Mouse (Mus musculus) stomach, embryonic 16.5 days (tissue): ENCODE measurements around the gene Mon2. TPM values are rescaled to one million over a fixed set of nuclear protein-coding genes. Genes with fewer than 3 reads are reported as not detected.

Experiments used
- ATAC-seq: fragments of 200-750 bp; cut with Nextera tagmentation; 2 replicates; pipeline ENCODE4 v1.8.0; 2017; ENCODE audit warnings: moderate number of reproducible peaks, moderate TSS enrichment; ENCODE audit not compliant: insufficient read depth, low FRiP score
- H3K27ac ChIP-seq: fragments of 300-500 bp; sonication (generic); 2 replicates; pipeline ENCODE4 v1.5.1; 2014; ENCODE audit warnings: low read length
- H3K27me3 ChIP-seq: fragments of 300-500 bp; sonication (generic); 2 replicates; pipeline ENCODE4 v1.6.1; 2014; ENCODE audit warnings: low read length, control low read depth, mixed read lengths; ENCODE audit not compliant: control insufficient read depth, insufficient read depth
- H3K36me3 ChIP-seq: fragments of 300-500 bp; sonication (generic); 2 replicates; pipeline ENCODE4 v1.6.1; 2014; ENCODE audit warnings: low read length; ENCODE audit not compliant: control insufficient read depth, insufficient read depth
- H3K4me1 ChIP-seq: fragments of 300-500 bp; sonication (generic); 2 replicates; pipeline ENCODE4 v1.6.1; 2014; ENCODE audit warnings: low read length, control low read depth, mixed read lengths; ENCODE audit not compliant: control insufficient read depth, insufficient read depth
- H3K4me2 ChIP-seq: fragments of 300-500 bp; sonication (generic); 2 replicates; pipeline ENCODE4 v1.6.1; 2014; ENCODE audit warnings: low read depth, low read length, mixed read lengths
- H3K4me3 ChIP-seq: fragments of 300-500 bp; sonication (generic); replicated peaks from 2 replicates; pipeline ENCODE4 v1.5.1; 2014; ENCODE audit warnings: mild to moderate bottlenecking, low read length
- H3K9ac ChIP-seq: fragments of 300-500 bp; sonication (generic); 2 replicates; pipeline ENCODE4 v1.6.1; 2014; ENCODE audit warnings: low read length
- H3K9me3 ChIP-seq: fragments of 300-500 bp; sonication (generic); replicated peaks from 2 replicates; pipeline ENCODE4 v1.6.1; 2016; ENCODE audit warnings: low read length, control low read depth; ENCODE audit not compliant: control insufficient read depth
- WGBS: fragments of 180-500 bp; shearing (Covaris S2); extraction: QIAGEN DNeasy Blood & Tissue Kit; methylation state at CpG from one replicate; pipeline ENCODE4 v1.1.7; 2014; 5-methylcytosine and 5-hydroxymethylcytosine counted together
- polyA plus RNA-seq: library from polyadenylated mRNA; unstranded; fragments of >200 nt; fragmentation: Nextera tagmentation; extraction: Ambion mirVana; gene quantifications from 2 replicates; pipeline ENCODE4 v1.2.1, GENCODE M21; 2015

The Mon2 gene
- 15.4 and 17.5 TPM in 2 replicates for polyA plus RNA-seq

GRCm38 (mm10) chr10:123076245-123077023 lies at the start of gene Mon2:
Gene Mon2, minus strand, starts transcription at chr10:123076505.
- ATAC-seq = peak; percentile 100
- under 1% methylated on average over 54 of the region's 58 CpGs for WGBS

GRCm38 (mm10) chr10:123120666-123121392 lies 44.5 kb upstream of the Mon2 start:
- no peaks in the 10 kb centered on the region for H3K9me3 ChIP-seq
- H3K4me1 ChIP-seq = no peaks in the 10 kb centered on the region
- peaks cover 21% of the 10 kb centered on the region for H3K36me3 ChIP-seq
- no peak for ATAC-seq
- no peak overlapping the region for H3K4me3 ChIP-seq
- no peak overlapping the region for H3K9ac ChIP-seq
- no peak overlapping the region for H3K4me2 ChIP-seq
- no peak overlapping the region for H3K27ac ChIP-seq
- WGBS = 90% methylated on average over 14 of the region's 14 CpGs
- no peaks in the 10 kb centered on the region for H3K27me3 ChIP-seq

More at GRCm38 (mm10) chr10:123076245-123077023, at the start of gene Mon2:
- no peaks in the 10 kb centered on the region for H3K36me3 ChIP-seq
- H3K9me3 ChIP-seq = no peaks in the 10 kb centered on the region
- peak within 1 kb of the TSS; percentile 74 for H3K27ac ChIP-seq
- peak within 1 kb of the TSS; percentile 92 for H3K4me3 ChIP-seq
- no peaks in the 10 kb centered on the region for H3K27me3 ChIP-seq
- peak within 1 kb of the TSS; percentile 95 for H3K9ac ChIP-seq
- peak within 1 kb of the TSS; percentile 84 for H3K4me2 ChIP-seq
- H3K4me1 ChIP-seq = peaks cover 5% of the 10 kb centered on the region

GRCm38 (mm10) chr10:123116861-123117260 lies 40.6 kb upstream of the Mon2 start:
- Histone ChIP-seq H3K9ac (no peak overlapping the region), H3K27me3 (no peaks in the 10 kb centered on the region), H3K4me1 (no peaks in the 10 kb centered on the region), H3K4me2 (no peak overlapping the region), H3K9me3 (no peaks in the 10 kb centered on the region), H3K4me3 (no peak overlapping the region), H3K27ac (no peak overlapping the region), H3K36me3 (peaks cover 13% of the 10 kb centered on the region)
- no peak for ATAC-seq
- WGBS = 78% methylated on average over 14 of the region's 14 CpGs

- 93% methylated on average over 8 of the region's 8 CpGs for WGBS
- Histone ChIP-seq H3K27me3 (no peaks in the 10 kb centered on the region), H3K4me1 (no peaks in the 10 kb centered on the region), H3K9me3 (no peaks in the 10 kb centered on the region), H3K36me3 (peaks cover 4% of the 10 kb centered on the region), H3K4me2 (no peak overlapping the region), H3K4me3 (no peak overlapping the region), H3K27ac (no peak overlapping the region), H3K9ac (no peak overlapping the region)
- no peak for ATAC-seq
These were observed 37.2 kb upstream of the Mon2 start for GRCm38 (mm10) chr10:123113466-123113865.

- ATAC-seq = no peak
- Histone ChIP-seq H3K9me3 (no peaks in the 10 kb centered on the region), H3K27ac (no peak overlapping the region), H3K36me3 (peaks cover 4% of the 10 kb centered on the region), H3K4me2 (no peak overlapping the region), H3K4me1 (no peaks in the 10 kb centered on the region; the same call in 1 of the 2 replicates), H3K27me3 (no peaks in the 10 kb centered on the region), H3K9ac (no peak overlapping the region), H3K4me3 (no peak overlapping the region)
- 79% methylated on average over 9 of the region's 9 CpGs for WGBS
These were observed 36.5 kb upstream of the Mon2 start for GRCm38 (mm10) chr10:123112787-123113168.

- no peaks in the 10 kb centered on the region; the same call in 1 of the 2 replicates for H3K4me1 ChIP-seq
- no peak for ATAC-seq
- no peak overlapping the region for H3K4me2 ChIP-seq
- peaks cover 2% of the 10 kb centered on the region for H3K36me3 ChIP-seq
- no peak overlapping the region for H3K9ac ChIP-seq
- 79% methylated on average over 11 of the region's 11 CpGs for WGBS
- no peak overlapping the region for H3K4me3 ChIP-seq
- no peaks in the 10 kb centered on the region for H3K9me3 ChIP-seq
- no peak overlapping the region for H3K27ac ChIP-seq
- H3K27me3 ChIP-seq = no peaks in the 10 kb centered on the region
These were observed 35.9 kb upstream of the Mon2 start for GRCm38 (mm10) chr10:123112056-123112786.

- 79% methylated on average over 11 of the region's 11 CpGs for WGBS
- Histone ChIP-seq H3K36me3 (no peaks in the 10 kb centered on the region; the same call in 1 of the 2 replicates), H3K9ac (no peak overlapping the region), H3K9me3 (no peaks in the 10 kb centered on the region), H3K4me1 (no peaks in the 10 kb centered on the region; the same call in 1 of the 2 replicates), H3K4me2 (no peak overlapping the region), H3K27me3 (no peaks in the 10 kb centered on the region), H3K27ac (no peak overlapping the region), H3K4me3 (no peak overlapping the region)
- ATAC-seq = no peak
These were observed 34.2 kb upstream of the Mon2 start for GRCm38 (mm10) chr10:123110548-123110947.

GRCm38 (mm10) chr10:123108527-123108926 lies 32.2 kb upstream of the Mon2 start:
- Histone ChIP-seq H3K9me3 (no peaks in the 10 kb centered on the region), H3K27me3 (no peaks in the 10 kb centered on the region), H3K36me3 (no peaks in the 10 kb centered on the region), H3K4me2 (no peak overlapping the region), H3K4me1 (no peaks in the 10 kb centered on the region; the same call in 1 of the 2 replicates), H3K27ac (no peak overlapping the region), H3K9ac (no peak overlapping the region), H3K4me3 (no peak overlapping the region)
- ATAC-seq = no peak
- 76% methylated on average over 1 of the region's 1 CpGs for WGBS
